Mouse (Mus musculus): ENCODE results near the gene Kmt5c.
A peak's percentile ranks its signal among the peaks of the same experiment; 100 is the strongest.
"Not testable (repeated sequence)": the region's sequence is repeated elsewhere in the genome, so short reads cannot be mapped to it uniquely, and the experiment has no call there.

The Kmt5c gene

DNA sequence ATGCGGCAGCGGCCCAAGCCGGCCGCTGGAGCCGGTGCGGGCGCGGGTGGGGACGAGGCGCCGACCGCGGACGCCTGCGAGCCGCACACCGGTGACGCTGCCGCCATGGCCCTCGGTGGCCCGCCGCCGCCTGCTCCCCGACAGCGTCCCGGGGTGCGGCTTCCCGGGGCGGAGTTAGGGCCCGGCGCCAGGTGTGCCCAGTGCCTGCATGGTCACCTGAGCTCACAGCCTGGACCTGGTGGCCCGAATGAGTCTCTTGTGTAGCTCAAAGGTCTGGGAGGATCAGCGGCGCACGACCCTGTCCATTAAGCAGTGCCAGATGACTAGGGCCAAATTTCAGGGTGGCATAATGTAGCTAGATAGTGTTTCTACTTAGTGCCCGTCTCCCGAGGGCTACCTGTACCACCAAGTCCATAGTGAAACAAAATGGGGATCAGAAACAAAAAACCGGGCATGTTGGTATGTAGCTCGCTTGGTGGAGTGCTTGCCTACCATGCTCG lies 49.6 kb downstream of the Kmt5c start, which contains the start of gene Tmem238:
Gene Tmem238, minus strand, starts transcription at position 221 of the 500 bp plus-strand sequence.
- DNase-seq (ENCODE audit: low spot score), result peak; percentile 71

- peak; percentile 83 for DNase-seq (ENCODE audit: low spot score)
Measured at GRCm38 (mm10) chr7:4792278-4793212, 52.6 kb downstream of the Kmt5c start, which contains the start of gene Rpl28. Gene Rpl28, plus strand, starts transcription at chr7:4792874.

GRCm38 (mm10) chr7:4793248-4793647 lies 53.3 kb downstream of the Kmt5c start:
- DNase-seq (ENCODE audit: low spot score), result not testable (repeated sequence)

GRCm38 (mm10) chr7:4793674-4794073 lies 53.8 kb downstream of the Kmt5c start:
- DNase-seq (ENCODE audit: low spot score), result no peak

DNA sequence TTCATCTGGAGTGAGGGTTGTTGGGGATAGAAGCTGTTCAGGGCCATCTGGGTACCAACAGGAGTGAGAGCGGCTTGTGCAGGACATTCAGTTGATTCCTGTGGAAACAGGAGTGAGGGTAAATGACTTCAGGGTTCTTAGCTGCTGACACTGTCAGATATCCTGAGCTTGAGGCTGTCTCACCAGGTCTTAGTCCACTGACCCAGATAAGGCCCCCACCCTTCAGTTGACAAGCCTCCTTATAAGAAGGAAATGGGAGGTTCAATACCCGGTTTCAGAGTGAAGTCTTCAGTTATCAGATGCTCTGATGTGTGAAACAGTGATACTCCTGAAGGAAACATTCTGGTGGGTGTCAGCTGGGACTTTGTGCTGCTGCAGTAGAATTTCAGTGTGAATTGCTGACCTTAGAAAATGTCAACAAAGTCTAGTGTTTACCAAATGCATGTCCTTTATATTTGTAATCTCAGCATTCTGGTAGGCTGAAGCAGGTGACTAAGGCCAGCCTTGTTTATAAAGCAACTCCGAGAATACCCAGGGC lies 54.8 kb downstream of the Kmt5c start:
- DNase-seq (ENCODE audit: low spot score), result no peak

DNA sequence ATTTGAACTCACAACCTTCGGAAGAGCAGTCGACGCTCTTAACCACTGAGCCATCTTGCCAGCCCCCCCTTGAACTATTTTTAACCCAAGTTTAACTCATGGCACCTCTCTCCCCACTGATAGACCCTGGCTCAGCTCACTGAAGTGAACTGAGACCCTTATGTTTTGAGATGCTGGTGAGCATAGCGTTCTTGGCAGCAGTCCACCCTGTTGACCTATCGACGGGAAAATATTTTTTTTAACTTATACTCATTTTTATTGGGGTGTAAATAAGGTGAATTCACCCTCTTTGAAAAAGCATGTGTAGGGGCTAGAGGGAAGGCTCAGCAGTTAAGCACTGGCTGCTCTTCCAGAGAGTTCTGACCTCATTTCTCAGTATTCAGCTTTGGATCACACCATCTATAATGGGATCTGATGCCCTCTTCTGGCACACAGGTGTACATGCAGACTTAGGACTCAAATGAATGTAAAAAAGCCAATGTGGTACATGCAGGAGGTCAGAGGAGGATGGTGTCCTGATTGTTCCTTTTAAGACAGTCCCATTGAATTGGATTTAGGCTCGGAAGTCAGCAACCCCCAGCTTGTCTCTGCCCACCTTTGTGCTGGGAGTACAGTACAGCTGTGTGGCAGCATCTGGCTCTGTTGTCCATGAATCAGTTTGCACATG lies 56.0 kb downstream of the Kmt5c start:
- no peak for DNase-seq (ENCODE audit: low spot score)
